Mouse (Mus musculus) ovary, postnatal 36 days (tissue): ENCODE results near the gene Calcrl.

Source experiments
- DNase-seq: peaks from one replicate; pipeline ENCODE4 v3.0.0; 2022; ENCODE audit warnings: low spot score, mixed read lengths

Gene Calcrl

DNA sequence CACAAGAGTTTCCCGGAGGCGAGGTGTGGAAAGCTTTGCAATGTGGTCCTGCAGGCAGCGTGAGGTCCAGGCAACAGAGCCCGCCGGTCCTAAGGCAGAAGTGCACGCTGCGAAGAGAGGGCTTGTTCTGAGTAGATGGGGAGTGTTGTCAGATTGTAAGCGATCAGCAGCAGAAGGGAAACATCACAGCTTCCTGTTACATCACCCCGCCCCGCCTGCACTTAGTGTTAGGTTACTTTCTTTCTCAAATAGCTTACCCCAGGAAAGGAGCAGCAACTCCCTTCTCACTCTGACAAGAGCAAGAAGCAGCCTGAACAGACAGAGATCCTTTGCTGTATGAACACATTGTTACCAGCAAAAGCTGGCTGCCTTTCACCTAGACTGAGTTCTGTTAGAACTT lies at the start of gene Calcrl:
TSS of gene Calcrl (minus strand) at position 274 of the 400 bp plus-strand sequence.
- peak; percentile 55 for DNase-seq

DNA sequence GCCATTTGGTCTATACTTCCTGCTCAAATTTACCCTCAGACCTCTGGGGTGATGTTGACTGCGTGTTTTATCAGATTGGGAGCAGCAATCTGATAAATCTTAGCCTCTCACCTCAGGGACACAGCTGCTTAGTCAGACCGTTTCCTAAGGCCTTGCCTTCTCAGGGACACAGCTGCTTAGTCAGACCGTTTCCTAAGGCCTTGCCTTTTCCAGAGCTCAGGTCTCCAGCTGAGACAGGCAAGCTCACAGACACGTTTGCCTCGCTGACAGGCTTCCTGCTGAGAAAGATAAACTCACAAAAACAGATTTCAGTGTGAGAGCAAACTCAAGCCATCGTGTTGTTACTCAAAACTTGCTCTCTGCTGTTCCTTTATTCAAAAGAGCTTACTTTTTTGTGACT lies 49.4 kb upstream of the Calcrl start:
- no peak for DNase-seq

DNA sequence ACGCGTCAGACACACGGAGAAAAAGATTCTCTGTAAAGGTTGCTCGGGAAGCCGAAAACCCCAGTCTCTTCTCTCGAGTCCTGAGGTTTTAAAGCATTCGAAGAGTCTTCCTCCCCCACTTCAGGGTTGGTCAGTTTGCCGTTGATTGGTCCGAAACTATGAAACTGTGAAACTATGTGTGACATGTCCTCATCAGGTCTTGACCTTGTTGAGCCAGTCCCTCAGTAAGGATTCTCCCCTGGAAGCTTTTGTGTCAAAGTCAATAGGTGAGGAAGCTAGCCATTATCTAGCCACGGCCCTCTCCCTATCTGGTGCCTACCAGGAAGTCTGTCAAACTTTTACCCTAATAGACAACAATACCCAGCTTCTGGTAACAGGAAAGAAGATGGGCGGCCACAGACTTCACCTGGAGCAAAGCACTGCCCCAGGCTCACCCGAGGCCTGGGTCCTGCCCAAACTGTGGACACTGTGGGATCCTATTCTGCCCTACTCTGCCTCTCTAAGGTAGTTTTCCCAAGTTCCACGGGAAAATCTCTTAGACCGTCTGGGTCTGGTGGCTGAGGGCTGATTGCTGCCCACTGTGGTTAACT lies 48.8 kb upstream of the Calcrl start:
- DNase-seq: no peak

DNA sequence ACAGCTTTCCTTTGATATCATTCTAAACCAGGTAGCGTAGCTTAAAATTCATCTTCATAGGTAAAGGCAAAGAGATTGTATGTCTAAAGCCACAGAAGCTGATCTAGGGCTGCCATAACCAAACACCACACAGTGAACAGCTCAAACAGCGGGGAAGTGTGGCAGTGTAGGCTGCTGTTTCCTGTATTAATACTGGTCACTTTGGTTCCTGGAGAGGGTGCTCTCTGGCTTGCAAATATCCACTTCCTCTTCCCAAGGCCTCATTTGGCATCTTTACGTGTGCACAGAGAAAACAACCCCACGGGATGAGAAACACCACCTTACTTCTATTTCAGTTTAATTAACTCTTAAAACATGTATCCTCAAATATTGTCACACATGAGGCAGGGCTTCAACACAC lies 42.2 kb upstream of the Calcrl start:
- no peak for DNase-seq

DNA sequence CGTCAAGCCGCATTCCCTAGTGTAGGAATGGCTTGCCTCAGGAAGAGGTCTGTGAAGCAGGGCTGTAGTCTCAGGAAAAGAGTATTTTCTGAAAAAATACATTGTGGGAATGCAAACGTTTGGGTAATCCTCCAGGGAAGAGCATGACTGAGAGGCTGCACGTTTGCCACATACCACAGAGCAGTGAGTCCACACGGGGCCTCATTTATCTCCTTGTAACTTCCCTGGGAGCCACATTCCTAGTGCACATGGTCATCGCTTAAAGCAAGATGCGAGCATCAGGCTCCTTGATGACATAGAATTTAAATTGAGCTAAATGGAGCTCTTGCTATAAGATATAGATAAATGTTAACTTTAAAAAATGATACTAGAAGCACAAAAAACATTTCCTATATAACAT lies 39.7 kb upstream of the Calcrl start:
- no peak for DNase-seq

GRCm38 (mm10) chr2:84462411-84462810 lies 37.2 kb upstream of the Calcrl start:
- DNase-seq: no peak

GRCm38 (mm10) chr2:84459651-84460177 lies 34.5 kb upstream of the Calcrl start:
- no peak for DNase-seq

- no peak for DNase-seq
Measured at GRCm38 (mm10) chr2:84457221-84457620, 32.0 kb upstream of the Calcrl start.

- DNase-seq: no peak
Measured at GRCm38 (mm10) chr2:84455236-84455799, 30.1 kb upstream of the Calcrl start.

DNA sequence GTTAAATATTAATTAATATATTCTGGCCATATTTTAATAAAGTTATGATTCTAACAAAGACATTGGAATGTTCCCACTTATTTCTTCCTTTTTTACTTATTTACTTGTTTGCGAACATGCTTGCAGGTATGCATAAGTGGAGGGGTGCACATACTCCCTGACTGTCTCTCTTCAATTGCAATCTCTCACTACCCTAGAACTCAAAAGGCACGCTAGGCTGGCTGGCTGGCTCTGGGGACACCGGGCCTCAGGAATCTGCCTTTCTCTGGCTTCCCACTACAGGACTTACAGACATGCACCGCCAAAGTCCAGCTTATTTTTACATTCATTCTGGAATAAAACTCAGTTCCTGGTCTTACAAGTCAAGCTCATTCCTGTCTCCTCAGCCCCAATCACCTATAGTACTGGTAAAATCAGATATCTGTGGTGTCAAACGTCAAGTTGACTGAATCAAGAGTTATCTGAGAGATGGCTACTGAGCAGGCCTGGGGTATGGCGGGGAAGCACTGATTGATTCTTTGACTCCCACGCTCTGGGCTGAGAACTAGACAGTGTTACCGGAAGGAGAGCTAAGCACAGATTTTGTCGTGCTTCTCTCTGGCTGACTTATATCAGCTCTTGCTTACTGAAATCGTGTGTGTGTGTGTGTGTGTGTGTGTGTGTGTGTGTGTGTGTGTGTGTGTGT lies 29.5 kb upstream of the Calcrl start:
- no peak for DNase-seq

- DNase-seq: no peak
Measured at GRCm38 (mm10) chr2:84454051-84454450, 28.8 kb upstream of the Calcrl start.

DNA sequence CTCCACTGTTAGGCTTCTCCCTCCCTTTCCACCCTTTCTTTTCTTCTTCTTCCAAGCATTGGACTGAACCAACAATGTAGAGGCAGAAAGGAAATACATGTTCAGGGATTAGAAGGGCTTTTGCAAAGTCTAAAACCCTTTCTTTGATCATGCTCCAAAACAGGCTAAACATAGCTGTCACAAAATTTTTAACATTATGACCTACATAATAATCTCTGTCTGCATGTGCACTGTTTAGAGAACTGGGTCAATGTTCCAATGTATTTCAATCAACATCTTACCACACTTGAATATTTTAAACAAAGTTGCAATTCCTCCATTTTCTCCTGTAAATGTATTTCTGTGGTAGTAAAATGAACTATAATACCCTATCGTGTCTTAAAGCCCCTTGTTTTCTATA lies 20.3 kb upstream of the Calcrl start:
- no peak for DNase-seq

DNA sequence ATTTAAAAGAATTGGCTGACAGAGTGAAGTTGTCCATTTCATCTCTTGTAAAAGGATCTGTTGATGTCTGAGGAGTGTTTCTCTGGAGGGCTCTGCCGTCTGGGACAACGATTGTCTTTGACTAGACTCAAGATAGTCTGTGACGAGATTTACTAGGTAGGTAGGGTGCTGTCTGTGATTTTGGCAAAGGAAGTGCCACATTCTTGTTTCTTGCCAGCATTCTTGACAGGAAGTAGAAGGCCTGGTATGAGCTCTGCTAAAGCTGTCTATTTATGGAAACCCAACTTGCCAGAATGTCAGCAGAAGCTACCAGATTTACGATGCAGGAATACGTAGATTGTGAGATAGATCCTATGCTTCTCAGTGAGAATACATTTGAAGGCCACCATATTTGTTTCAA lies 16.7 kb upstream of the Calcrl start:
- no peak for DNase-seq

GRCm38 (mm10) chr2:84429724-84430123 lies 4.5 kb upstream of the Calcrl start:
- no peak for DNase-seq

GRCm38 (mm10) chr2:84428836-84429235 lies 3.6 kb upstream of the Calcrl start:
- no peak for DNase-seq

GRCm38 (mm10) chr2:84426531-84426930 lies 1.3 kb upstream of the Calcrl start:
- DNase-seq: no peak

GRCm38 (mm10) chr2:84416501-84416900 lies 8.7 kb downstream of the Calcrl start:
- no peak for DNase-seq

GRCm38 (mm10) chr2:84409796-84410592 lies 15.2 kb downstream of the Calcrl start:
- no peak for DNase-seq

DNA sequence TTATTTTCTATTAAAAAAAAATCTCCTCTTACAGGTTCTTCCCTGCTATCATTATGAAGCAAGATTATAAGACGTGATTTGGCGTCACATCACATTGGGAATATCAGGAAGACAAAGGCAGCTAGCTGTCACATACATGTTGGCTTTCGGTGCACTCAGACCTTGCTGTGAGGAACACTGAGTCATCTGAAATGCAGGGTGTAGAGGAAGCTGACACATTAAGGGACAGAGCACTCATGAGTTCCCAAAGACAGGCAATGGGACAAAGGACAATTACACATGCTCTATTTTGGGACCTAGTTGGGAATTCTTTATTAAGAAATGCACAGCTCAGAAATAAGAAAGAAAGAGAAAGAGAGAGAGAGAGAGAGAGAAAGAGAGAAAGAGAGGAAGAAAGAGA lies 20.4 kb downstream of the Calcrl start:
- no peak for DNase-seq

- DNase-seq: no peak
Measured at GRCm38 (mm10) chr2:84402713-84403112, 22.5 kb downstream of the Calcrl start.

DNA sequence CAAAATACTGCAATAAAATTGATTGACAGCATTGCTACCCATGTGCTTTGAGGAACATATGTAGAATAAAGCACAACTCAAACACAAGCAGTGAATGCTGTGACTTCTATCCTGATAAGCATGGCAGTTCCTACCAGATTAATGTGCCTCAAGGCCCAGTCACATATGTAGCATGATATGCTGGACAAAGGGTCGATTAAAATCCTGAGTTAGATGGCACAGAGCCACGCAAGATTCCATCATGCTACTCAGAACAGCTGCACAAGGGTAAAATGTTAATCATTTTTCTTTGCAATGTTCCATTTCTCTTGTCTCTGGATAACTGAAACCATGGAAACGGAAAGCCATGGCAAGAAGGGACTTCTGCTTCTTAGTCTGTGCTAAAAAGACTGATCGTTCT lies 28.7 kb downstream of the Calcrl start:
- DNase-seq: no peak

GRCm38 (mm10) chr2:84393236-84393635 lies 32.0 kb downstream of the Calcrl start:
- DNase-seq: no peak

DNA sequence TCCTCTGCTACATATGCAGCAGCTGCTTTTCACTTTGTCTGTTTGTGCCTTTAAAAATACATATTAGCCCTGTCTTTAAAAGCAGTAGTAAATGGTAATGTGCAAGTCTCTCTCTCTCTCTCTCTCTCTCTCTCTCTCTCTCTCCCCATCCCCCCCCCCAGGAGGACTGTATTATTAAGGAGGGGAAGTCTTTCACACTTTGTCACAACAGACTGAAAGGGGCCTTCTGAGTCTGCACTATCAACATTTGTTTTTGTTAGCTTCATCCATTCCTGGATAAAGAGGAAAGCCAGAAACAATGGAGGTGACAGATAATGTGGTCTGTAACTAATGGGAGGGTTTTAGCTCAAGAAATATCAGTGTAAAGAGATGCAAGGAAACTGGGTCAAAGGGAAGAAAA lies 36.1 kb downstream of the Calcrl start:
- no peak for DNase-seq
